Mouse (Mus musculus): Measurements from ENCODE around the gene Mtus2.

DNA sequence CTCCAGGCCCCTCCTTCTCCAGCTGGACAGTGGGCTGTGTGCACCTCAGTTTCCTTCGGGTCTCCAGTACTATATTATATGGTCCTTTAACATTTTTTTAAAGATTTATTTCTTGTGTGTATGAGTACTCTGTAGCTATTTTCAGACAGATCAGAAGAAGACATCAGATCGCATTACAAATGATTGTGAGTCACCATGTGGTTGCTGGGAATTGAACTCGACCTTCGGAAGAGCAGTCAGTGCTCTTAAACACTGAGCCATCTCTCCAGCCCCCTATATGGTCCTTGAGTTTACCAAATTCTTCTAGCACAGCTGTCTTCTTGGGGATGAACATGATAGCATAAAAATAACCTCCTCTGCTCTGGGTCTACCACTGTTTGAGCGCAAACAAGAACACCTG, 382.0 kb downstream of the Mtus2 start:
- TF ChIP-seq CTCF (IDR thresholded peaks at IDR 0.05; ENCODE audit: borderline replicate concordance, insufficient read depth, low read depth, low read length) (no peak), POLR2A (IDR thresholded peaks at IDR 0.05; ENCODE audit: borderline replicate concordance, insufficient read depth, low read length) (no peak)
